Mouse (Mus musculus) liver, adult 2 months (tissue): Measurements from ENCODE around the gene Lrrc8c. TPM values are rescaled to one million over a fixed set of nuclear protein-coding genes. Genes with fewer than 3 reads are reported as not detected.
A peak's percentile ranks its signal among the peaks of the same experiment; 100 is the strongest.

ENCODE experiments used
- DNase-seq: peaks from one replicate; pipeline ENCODE4 v3.0.0-alpha.2; 2011; ENCODE audit warnings: low read depth, low spot score; ENCODE audit errors: extremely low read depth
- H3K27ac ChIP-seq: fragments of 200-500 bp; replicated peaks from 2 replicates; pipeline ENCODE4 v1.5.1; 2012; ENCODE audit warnings: low read depth, mild to moderate bottlenecking, control low read depth, inconsistent platforms, low read length; ENCODE audit not compliant: insufficient read depth
- H3K27me3 ChIP-seq: fragments of 200-500 bp; 2 replicates; pipeline ENCODE4 v1.6.1; 2012; ENCODE audit warnings: mild to moderate bottlenecking, moderate library complexity, low read length, inconsistent platforms; ENCODE audit not compliant: control insufficient read depth, insufficient read depth
- H3K36me3 ChIP-seq: fragments of 200-500 bp; 2 replicates; pipeline ENCODE4 v1.6.1; 2012; ENCODE audit warnings: low read length, inconsistent platforms; ENCODE audit not compliant: control insufficient read depth, insufficient read depth
- H3K4me1 ChIP-seq: fragments of 200-500 bp; 2 replicates; pipeline ENCODE4 v1.6.1; 2011; ENCODE audit warnings: low read length; ENCODE audit not compliant: control insufficient read depth, insufficient read depth
- H3K4me3 ChIP-seq: fragments of 200-500 bp; 2 replicates; pipeline ENCODE4 v1.5.1; 2011; ENCODE audit warnings: low read depth, mild to moderate bottlenecking, control low read depth, low read length, moderate library complexity; ENCODE audit not compliant: insufficient read depth
- H3K79me2 ChIP-seq: fragments of 200-500 bp; 2 replicates; pipeline ENCODE4 v1.6.1; 2012; ENCODE audit warnings: inconsistent platforms, mild to moderate bottlenecking, low read length, moderate library complexity; ENCODE audit not compliant: control insufficient read depth, insufficient read depth
- H3K9ac ChIP-seq: fragments of 200-500 bp; 2 replicates; pipeline ENCODE4 v1.6.1; 2012; ENCODE audit warnings: low read depth, mild to moderate bottlenecking, control low read depth, inconsistent platforms, low read length
- CTCF ChIP-seq: fragments of 200-500 bp; IDR thresholded peaks from 2 replicates; pipeline ENCODE4 v1.5.1; 2011; ENCODE audit warnings: low read depth, low read length, control low read depth
- POLR2A ChIP-seq: fragments of 200-500 bp; IDR thresholded peaks from 2 replicates; pipeline ENCODE4 v1.6.1; 2011; ENCODE audit warnings: low read length, control low read depth; ENCODE audit not compliant: insufficient read depth; ENCODE audit errors: extremely low read depth
- WGBS: fragments of 180-500 bp; shearing (Covaris S2); methylation state at CpG from one replicate; pipeline ENCODE4 v1.1.7; 2018; 5-methylcytosine and 5-hydroxymethylcytosine counted together
- polyA plus RNA-seq: library from polyadenylated mRNA; depleted of rRNA; stranded (reverse); fragments of >200 nt; gene quantifications from 2 replicates; pipeline ENCODE4 v1.2.3, GENCODE M21; 2012
- total RNA-seq: library from RNA; depleted of rRNA; stranded (reverse); fragments of >200 nt; gene quantifications from 2 replicates; pipeline ENCODE4 v1.2.3, GENCODE M21; 2014

The Lrrc8c gene
- total and polyA plus RNA-seq, 2 experiments, result 1.5 to 3.3 TPM

DNA sequence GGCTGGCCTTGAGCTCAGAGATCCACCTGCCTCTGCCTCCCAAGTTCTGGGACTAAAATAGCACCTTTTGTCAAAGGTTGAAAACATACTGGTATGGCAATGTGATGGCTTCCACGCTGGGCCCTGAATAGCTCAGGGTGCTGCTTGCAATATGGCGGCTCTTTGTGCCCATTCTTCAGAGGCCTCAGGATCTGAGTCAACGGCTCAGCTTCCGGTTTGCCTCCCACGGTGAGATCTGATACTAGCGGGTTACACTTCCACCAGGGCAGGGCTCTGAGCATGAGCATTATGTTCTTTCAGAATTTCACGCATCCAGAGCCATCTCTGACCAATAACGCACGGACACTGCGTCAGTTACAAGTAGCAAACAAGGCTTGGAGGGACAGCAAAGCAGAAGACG lies 120.2 kb downstream of the Lrrc8c start:
- Histone ChIP-seq H3K9ac (no peak overlapping the region), H3K27me3 (no peaks in the 10 kb centered on the region), H3K27ac (no peak overlapping the region), H3K4me3 (no peak overlapping the region), H3K36me3 (no peaks in the 10 kb centered on the region), H3K4me1 (no peaks in the 10 kb centered on the region), H3K79me2 (no peaks in the 10 kb centered on the region)
- DNase-seq, result no peak
- TF ChIP-seq POLR2A (no peak), CTCF (no peak)
- 93% methylated on average over 11 of the region's 11 CpGs for WGBS

DNA sequence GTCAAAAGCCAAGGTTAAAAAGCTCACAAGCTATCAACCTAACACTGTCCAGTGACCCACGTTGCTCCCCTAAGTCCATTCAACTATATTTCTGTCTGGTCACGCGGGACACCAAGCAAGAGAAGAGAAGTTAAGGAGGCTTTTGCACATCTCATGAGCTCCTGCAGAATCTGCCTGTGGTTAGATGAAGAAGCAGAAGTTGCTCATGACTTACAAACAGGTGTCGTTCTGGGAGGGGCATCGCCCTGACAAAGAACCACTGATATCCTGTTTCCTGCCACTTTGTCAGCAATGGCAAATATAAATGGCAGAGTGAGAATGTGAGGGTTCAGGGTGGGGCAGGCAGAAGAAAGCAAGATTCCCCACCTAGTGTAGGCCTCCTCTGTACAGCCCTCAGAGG lies 123.3 kb downstream of the Lrrc8c start:
- no peak overlapping the region for H3K27ac ChIP-seq
- 71% methylated on average over 5 of the region's 5 CpGs for WGBS
- H3K36me3 ChIP-seq, result no peaks in the 10 kb centered on the region

DNA sequence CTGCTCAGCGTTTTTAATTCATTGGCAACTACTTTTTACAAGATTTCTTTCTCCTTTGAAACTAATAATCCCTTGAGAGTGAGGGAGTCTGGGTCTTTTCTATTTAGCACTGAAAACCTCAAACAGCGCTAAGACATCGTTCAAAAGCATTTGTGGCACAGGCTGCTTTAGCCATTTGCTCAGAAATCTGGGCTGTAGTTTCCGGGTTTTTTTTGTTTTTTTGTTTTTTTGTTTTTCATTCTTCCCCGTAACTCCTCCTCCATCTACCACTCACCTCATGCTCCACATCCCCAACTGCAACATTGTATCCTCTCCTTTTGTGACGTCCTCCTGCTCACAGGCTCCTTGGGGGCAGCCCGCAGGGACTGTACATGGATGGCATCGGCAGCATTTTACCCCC lies 124.1 kb downstream of the Lrrc8c start:
- H3K36me3 ChIP-seq, result no peaks in the 10 kb centered on the region
- DNase-seq, result no peak
- WGBS, result 88% methylated on average over 8 of the region's 8 CpGs
- TF ChIP-seq CTCF, result no peak
- no peak for TF ChIP-seq POLR2A
- no peaks in the 10 kb centered on the region for H3K4me1 ChIP-seq
- H3K79me2 ChIP-seq, result no peaks in the 10 kb centered on the region
- no peak overlapping the region for H3K4me3 ChIP-seq
- H3K9ac ChIP-seq, result no peak overlapping the region
- H3K27ac ChIP-seq, result no peak overlapping the region
- no peaks in the 10 kb centered on the region for H3K27me3 ChIP-seq

More for the DNA sequence above, 123.3 kb downstream of the Lrrc8c start:
- H3K27me3 ChIP-seq, result no peaks in the 10 kb centered on the region
- TF ChIP-seq POLR2A (no peak), CTCF (no peak)
- H3K79me2 ChIP-seq, result no peaks in the 10 kb centered on the region
- no peak for DNase-seq
- H3K4me1 ChIP-seq, result no peaks in the 10 kb centered on the region
- no peak overlapping the region for H3K9ac ChIP-seq
- H3K4me3 ChIP-seq, result no peak overlapping the region

DNA sequence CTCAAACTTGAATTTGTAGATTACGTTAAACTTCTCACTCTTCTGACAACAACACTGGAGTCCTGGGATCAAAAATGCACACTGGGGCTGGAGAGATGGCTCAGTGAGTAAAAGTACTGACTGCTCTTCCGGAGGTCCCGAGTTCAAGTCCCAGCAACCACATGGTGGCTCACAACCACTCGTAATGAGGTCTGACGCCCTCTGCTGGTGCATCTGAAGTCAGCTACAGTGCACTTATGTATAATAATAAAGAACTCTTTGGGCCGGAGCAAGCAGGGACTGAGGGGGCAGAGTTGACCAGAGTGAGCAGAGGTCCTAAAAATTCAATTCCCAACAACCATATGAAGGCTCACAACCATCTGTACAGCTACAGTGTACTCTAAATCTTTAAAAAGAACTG lies 125.0 kb downstream of the Lrrc8c start:
- 92% methylated on average over 6 of the region's 6 CpGs for WGBS
- Histone ChIP-seq H3K27me3 (no peaks in the 10 kb centered on the region), H3K4me1 (no peaks in the 10 kb centered on the region), H3K4me3 (no peak overlapping the region), H3K27ac (no peak overlapping the region), H3K36me3 (no peaks in the 10 kb centered on the region), H3K79me2 (no peaks in the 10 kb centered on the region), H3K9ac (no peak overlapping the region)
- no peak for DNase-seq
- no peak for TF ChIP-seq CTCF
- TF ChIP-seq POLR2A, result no peak

DNA sequence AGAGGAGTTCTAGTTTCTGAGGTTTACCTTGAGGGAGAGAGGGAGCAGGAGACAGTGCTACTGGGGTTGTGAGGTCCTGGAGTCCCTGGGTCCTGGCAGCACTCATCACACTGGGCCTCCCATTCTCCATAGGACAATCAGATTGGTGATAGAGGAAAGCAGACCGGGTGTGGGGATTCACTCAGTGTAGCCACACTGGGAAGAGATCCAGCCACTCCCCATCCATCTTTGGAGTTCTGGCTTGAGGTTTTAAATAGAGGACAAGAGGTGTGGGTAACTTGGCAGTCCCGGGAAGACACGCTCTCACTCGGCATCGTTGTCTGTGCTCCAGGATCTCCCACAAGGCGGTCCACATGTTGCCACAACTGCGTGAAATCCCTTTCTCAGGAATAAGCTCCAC lies 127.9 kb downstream of the Lrrc8c start:
- H3K4me3 ChIP-seq, result no peak overlapping the region
- H3K36me3 ChIP-seq, result no peaks in the 10 kb centered on the region
- no peak overlapping the region for H3K9ac ChIP-seq
- H3K27ac ChIP-seq, result no peak overlapping the region
- TF ChIP-seq POLR2A (no peak), CTCF (no peak)
- H3K27me3 ChIP-seq, result no peaks in the 10 kb centered on the region
- no peaks in the 10 kb centered on the region for H3K4me1 ChIP-seq
- 92% methylated on average over 7 of the region's 7 CpGs for WGBS
- H3K79me2 ChIP-seq, result no peaks in the 10 kb centered on the region
- DNase-seq, result no peak

DNA sequence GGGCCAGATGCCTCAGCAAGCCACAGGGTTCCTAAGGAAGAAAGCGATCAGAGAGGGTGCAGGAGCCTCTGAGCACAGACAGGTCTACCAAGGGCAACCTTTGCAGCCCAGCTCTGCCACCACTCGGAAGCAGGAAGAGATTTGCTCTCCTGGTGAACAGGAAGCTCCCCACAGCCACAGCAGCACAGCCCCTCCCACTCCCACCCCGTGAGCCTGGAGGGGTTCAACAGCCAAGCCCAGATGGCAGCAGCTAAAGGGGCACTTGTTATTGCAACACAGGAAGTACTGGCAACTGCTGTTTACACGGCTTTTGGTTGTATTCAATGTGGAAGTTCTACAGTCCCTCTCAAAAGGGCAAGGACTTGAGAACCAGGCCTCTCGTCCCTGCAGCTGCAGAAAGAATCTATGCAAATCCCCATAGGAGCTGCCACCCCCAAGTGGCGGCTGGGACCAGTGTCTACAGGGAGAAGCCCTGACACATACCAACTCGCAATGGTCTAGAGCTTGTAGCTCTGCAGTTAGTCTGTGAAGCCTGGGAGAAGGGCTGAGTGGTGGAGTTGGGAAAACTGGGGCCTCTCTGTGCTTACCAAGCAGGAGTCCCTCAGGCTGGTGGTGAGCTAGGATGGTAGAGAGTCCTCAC lies 129.6 kb downstream of the Lrrc8c start:
- TF ChIP-seq CTCF (no peak), POLR2A (no peak)
- Histone ChIP-seq H3K4me3 (no peak overlapping the region), H3K79me2 (no peaks in the 10 kb centered on the region), H3K27me3 (no peaks in the 10 kb centered on the region), H3K4me1 (no peaks in the 10 kb centered on the region), H3K27ac (peak overlapping the region; percentile 40), H3K9ac (no peak overlapping the region), H3K36me3 (no peaks in the 10 kb centered on the region)
- DNase-seq, result no peak
- WGBS, result 45% methylated on average over 7 of the region's 7 CpGs
